Mouse (Mus musculus) fibroblast of lung, adult 2 months (primary cell): Measurements from ENCODE around the gene Aldh8a1.

Experiments used
- DNase-seq: peaks from one replicate; pipeline ENCODE4 v3.0.0-alpha.2; 2011; ENCODE audit warnings: low read depth

Aldh8a1 gene

GRCm38 (mm10) chr10:21369586-21369985 is 7.5 kb upstream of the Aldh8a1 start:
- DNase-seq, result no peak

DNA sequence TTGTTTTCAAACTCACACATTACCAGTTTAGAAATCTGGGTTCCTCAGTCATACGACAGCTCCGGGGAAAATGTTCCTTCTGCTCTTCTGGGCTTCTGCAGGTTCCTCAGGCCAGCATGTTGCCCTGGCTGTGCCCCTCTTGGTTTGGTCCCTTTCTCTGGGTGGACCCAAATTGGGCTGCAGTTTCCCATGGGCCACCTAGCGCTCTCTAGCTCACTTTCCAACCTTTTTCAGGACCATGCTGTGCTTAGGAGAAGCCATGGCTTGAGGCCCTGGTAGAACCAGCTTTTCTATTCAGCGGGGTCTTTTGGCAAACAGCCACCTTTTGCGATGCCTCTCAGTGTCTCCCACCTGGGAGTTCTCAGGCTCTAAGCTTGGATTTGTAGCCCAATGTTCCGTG is 4.8 kb upstream of the Aldh8a1 start:
- DNase-seq, result no peak

DNA sequence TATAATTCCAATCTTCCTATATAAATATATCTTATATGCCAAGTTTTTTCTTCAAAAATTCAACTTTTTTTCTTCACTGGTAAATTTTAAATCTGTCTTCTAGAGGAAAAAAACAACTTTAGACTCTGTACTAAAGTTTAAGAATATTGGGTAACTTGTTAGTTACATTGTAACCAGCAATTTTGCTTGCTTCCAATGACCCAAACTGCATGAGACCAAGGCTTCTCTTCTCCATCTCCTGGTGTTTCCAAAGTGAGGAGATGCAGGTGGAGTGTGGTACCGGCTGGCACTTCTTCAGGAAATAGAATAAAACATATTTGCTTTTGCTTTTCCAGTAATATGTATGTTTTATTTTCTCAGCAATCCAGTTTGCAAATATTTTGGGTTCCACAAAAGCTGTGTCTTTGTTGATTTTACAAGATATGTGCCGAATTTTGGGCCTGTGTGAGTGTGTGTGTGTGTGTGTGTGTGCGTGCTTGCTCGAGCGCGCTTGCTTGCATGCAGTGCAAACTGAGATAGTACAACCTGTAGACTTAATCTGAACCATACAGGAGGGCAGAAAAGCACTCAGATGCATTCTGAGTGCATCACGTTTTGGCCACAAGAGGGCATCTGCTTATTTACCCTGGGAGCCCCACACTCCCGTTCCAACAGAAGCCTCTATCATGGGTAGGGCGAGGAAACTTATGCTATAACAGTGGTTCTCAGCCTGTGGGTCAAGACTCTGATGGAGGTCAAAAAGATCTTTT is 1.3 kb downstream of the Aldh8a1 start:
- DNase-seq, result no peak

- DNase-seq, result peak; percentile 75
Observed at GRCm38 (mm10) chr10:21382914-21383313, 5.8 kb downstream of the Aldh8a1 start.

- no peak for DNase-seq
Observed at GRCm38 (mm10) chr10:21385111-21385663, 8.1 kb downstream of the Aldh8a1 start.

DNA sequence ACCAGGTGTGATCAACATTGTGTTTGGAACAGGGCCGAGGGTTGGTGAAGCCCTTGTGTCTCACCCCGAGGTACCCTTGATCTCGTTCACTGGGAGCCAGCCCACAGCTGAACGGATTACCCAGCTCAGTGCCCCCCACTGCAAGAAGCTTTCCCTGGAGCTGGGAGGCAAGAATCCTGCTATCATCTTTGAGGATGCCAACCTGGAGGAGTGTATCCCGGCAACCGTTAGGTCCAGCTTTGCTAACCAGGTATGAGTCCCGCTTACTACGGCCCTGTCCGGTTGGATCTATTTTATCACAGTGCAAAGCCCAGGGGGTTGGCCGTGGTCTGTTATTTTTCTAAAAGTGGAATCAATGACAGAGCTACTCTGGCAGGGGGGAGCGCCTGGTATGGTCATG is 12.0 kb downstream of the Aldh8a1 start:
- DNase-seq, result no peak

- no peak for DNase-seq
Observed at GRCm38 (mm10) chr10:21390440-21390839, 13.3 kb downstream of the Aldh8a1 start.

DNA sequence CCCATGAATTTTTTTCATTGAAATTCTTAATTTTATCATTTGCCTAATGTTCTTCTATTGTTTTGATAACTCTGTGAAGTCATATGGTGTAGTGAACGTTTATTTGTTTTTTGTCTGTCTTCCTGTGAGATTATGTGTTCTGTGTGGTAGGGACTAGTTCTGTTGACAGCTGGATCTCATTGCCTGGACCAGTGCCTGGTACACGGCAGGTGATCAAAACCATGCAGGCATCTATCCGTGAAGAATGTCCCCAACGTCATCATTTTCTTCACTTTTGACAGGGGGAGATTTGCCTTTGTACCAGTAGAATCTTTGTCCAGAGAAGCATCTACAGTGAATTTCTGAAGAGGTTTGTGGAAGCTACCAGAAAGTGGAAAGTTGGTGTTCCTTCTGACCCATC is 14.2 kb downstream of the Aldh8a1 start:
- DNase-seq, result no peak

- no peak for DNase-seq
Observed at GRCm38 (mm10) chr10:21393390-21393789, 16.3 kb downstream of the Aldh8a1 start.

GRCm38 (mm10) chr10:21395426-21396139 is 18.5 kb downstream of the Aldh8a1 start:
- no peak for DNase-seq

GRCm38 (mm10) chr10:21398873-21399425 is 21.9 kb downstream of the Aldh8a1 start:
- DNase-seq, result peak; percentile 54

- no peak for DNase-seq
Observed at GRCm38 (mm10) chr10:21399622-21400021, 22.5 kb downstream of the Aldh8a1 start.

DNA sequence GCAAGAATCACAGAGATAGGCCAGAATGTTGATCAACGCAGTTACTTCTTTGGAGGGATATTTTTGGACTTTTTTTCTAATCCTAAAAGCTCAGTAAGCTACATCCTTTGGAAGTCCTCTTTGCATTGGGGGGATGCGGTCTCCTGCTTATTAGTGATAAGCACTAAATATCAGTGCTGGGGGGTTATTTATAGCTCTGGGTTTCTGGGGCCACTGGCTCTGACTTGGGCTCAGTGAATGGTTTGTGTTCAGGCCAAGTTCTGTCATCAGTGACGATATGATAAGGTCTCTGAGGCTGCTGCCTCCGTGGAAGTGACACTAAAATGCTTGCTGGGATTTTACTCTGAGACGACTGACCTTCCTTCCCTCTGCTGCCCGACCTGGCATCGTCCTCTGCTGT is 22.9 kb downstream of the Aldh8a1 start:
- DNase-seq, result no peak

DNA sequence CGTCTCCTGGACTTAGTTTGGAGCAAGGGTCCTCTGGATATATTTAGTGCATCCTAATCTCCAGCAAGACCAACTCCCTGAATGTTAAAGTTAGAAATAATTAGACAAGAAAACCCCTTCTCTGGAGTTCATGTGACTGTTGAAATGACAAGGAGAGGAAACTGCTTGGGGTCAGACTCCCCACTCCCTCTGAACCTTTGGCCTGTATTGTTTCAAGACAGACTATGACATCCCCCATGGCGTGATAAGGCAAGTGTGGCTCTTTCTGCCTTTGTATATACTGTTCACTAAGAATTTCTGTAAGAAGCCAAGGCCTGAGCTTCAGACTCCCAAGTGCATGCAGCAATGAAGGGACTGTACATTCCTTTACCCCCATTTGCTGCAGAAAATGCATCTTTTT is 23.4 kb downstream of the Aldh8a1 start:
- no peak for DNase-seq

GRCm38 (mm10) chr10:21401259-21401658 is 24.2 kb downstream of the Aldh8a1 start:
- DNase-seq, result no peak

GRCm38 (mm10) chr10:21404822-21405221 is 27.7 kb downstream of the Aldh8a1 start:
- DNase-seq, result no peak

DNA sequence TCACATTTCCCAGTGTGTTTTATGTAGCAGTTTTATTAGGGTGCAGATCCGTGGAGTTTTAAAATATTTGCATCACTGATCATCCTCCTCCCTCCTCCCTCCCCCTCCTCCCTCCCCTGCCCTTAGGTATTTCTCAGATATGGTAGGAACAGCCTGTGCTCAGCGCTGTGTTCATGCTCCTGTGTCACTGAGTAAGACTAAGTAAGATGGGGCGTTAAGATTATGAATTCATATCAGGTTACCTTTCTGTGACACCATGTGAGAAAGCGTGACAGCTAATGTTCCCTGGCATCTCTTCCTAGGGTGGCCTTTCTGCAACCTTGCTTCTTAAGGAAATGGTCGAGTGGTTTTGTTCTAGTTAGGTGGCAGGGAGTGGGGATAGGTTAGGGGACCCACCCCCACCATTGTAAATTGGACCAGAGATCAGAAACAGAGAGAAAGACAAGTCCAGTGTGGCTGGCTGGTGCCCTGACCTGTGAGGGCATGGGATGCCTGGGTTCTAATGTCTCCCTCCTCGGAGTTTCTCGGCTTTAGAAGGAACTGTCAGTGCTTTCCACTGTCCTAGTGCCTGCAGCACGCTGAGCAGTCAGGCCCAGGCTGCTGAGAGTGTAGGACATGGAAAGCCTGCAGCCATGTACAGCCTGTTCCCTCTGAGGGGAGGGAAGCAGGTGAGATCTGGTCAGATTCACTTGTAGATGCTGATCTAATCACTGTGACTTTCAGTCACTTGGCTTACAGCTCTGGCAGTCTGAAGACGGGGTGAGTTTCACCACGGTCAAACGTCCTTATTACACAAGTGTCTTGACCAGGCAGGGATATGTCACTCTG is 28.8 kb downstream of the Aldh8a1 start:
- no peak for DNase-seq

GRCm38 (mm10) chr10:21410711-21411110 is 33.6 kb downstream of the Aldh8a1 start:
- DNase-seq, result no peak

DNA sequence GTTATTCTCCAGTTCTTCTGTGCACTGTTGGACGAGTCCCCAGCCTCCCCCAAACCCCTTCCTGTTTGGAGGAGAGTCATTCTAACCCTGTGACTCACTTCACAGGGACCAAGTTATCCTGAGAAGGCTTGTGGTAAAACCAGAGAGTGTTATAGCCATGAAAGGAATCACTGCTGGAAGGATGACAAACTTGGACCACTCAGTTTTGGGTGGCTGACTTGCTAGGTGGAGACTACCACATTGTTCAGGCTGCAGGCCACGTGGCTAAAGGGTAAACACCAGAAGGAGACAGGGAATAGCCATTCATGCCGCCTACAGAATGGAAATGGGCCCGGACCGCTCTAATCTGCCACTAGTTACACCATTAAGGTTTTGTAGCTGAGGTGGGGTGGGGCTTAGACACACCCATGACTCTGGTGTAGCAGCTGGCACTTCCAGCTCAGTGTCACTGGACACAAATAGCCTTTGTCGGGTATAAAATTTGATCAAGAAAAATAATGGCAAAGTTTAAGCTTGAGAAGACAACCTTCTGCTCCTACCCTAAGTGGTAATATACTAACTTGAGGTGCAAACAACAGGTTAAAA is 34.6 kb downstream of the Aldh8a1 start:
- peak; percentile 85 for DNase-seq

- DNase-seq, result no peak
Observed at GRCm38 (mm10) chr10:21415031-21415430, 37.9 kb downstream of the Aldh8a1 start.

- DNase-seq, result no peak
Observed at GRCm38 (mm10) chr10:21416184-21416583, 39.1 kb downstream of the Aldh8a1 start.

DNA sequence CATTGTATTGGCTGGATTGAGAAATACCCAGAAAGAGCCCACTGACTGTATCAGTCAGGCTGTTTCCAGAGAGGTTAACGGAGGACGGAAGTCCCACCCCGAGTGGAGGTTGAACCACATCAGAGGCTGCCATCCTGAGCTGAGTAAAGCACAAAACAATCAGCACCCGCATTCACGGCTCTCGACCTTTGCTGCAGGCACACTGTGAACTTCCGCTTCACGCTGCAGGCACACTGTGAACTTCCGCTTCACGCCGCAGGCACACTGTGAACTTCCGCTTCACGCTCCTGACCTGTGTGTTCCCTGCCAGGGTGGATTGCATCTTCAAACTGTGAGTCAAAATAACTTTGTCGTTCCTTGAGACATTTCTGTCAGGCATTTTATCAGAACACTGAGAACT is 42.1 kb downstream of the Aldh8a1 start:
- DNase-seq, result no peak
